Mouse (Mus musculus): ENCODE measurements around the gene Bcat1. TPM values are rescaled to one million over a fixed set of nuclear protein-coding genes. Genes with fewer than 3 reads are reported as not detected.
A peak's percentile ranks its signal among the peaks of the same experiment; 100 is the strongest.

Bcat1 gene
- not detected in 3 replicates for total RNA-seq (2017)

- 0 out of 2 replicates have a peak, but pooled peaks have one; percentile 19 for ATAC-seq (replicated peaks; ENCODE audit: insufficient number of reproducible peaks, low FRiP score, low TSS enrichment, poor library complexity, severe bottlenecking)
Measured at GRCm38 (mm10) chr6:145075548-145076224, at the start of gene Bcat1. Gene Bcat1, minus strand, starts transcription at chr6:145076184.

GRCm38 (mm10) chr6:145125591-145126113, 49.7 kb upstream of the Bcat1 start:
- no peak for ATAC-seq (replicated peaks; ENCODE audit: insufficient number of reproducible peaks, low FRiP score, low TSS enrichment, poor library complexity, severe bottlenecking)

GRCm38 (mm10) chr6:145124621-145125020, 48.6 kb upstream of the Bcat1 start:
- ATAC-seq (replicated peaks; ENCODE audit: insufficient number of reproducible peaks, low FRiP score, low TSS enrichment, poor library complexity, severe bottlenecking): no peak

GRCm38 (mm10) chr6:145123136-145124060, 47.4 kb upstream of the Bcat1 start:
- ATAC-seq (replicated peaks; ENCODE audit: insufficient number of reproducible peaks, low FRiP score, low TSS enrichment, poor library complexity, severe bottlenecking): no peak

GRCm38 (mm10) chr6:145122423-145123059, 46.6 kb upstream of the Bcat1 start:
- ATAC-seq (replicated peaks; ENCODE audit: insufficient number of reproducible peaks, low FRiP score, low TSS enrichment, poor library complexity, severe bottlenecking): no peak

- ATAC-seq (replicated peaks; ENCODE audit: insufficient number of reproducible peaks, low FRiP score, low TSS enrichment, poor library complexity, severe bottlenecking): peak; percentile 88
Measured at GRCm38 (mm10) chr6:145121590-145122420, 45.8 kb upstream of the Bcat1 start.

- peak; percentile 33; the same call in 1 of the 2 replicates for ATAC-seq (replicated peaks; ENCODE audit: insufficient number of reproducible peaks, low FRiP score, low TSS enrichment, poor library complexity, severe bottlenecking)
Measured at GRCm38 (mm10) chr6:145120787-145121589, 45.0 kb upstream of the Bcat1 start.

GRCm38 (mm10) chr6:145120086-145120485, 44.1 kb upstream of the Bcat1 start:
- ATAC-seq (replicated peaks; ENCODE audit: insufficient number of reproducible peaks, low FRiP score, low TSS enrichment, poor library complexity, severe bottlenecking): no peak

GRCm38 (mm10) chr6:145116098-145116672, 40.2 kb upstream of the Bcat1 start:
- ATAC-seq (replicated peaks; ENCODE audit: insufficient number of reproducible peaks, low FRiP score, low TSS enrichment, poor library complexity, severe bottlenecking): no peak

GRCm38 (mm10) chr6:145115476-145116097, 39.6 kb upstream of the Bcat1 start, which contains the start of gene Lrmp:
Gene Lrmp, plus strand, starts transcription at chr6:145115653.
- peak; percentile 88 for ATAC-seq (replicated peaks; ENCODE audit: insufficient number of reproducible peaks, low FRiP score, low TSS enrichment, poor library complexity, severe bottlenecking)

GRCm38 (mm10) chr6:145114561-145114960, 38.6 kb upstream of the Bcat1 start:
- no peak for ATAC-seq (replicated peaks; ENCODE audit: insufficient number of reproducible peaks, low FRiP score, low TSS enrichment, poor library complexity, severe bottlenecking)

- ATAC-seq (replicated peaks; ENCODE audit: insufficient number of reproducible peaks, low FRiP score, low TSS enrichment, poor library complexity, severe bottlenecking): no peak
Measured at GRCm38 (mm10) chr6:145112865-145113264, 36.9 kb upstream of the Bcat1 start.

GRCm38 (mm10) chr6:145110786-145111185, 34.8 kb upstream of the Bcat1 start:
- no peak for ATAC-seq (replicated peaks; ENCODE audit: insufficient number of reproducible peaks, low FRiP score, low TSS enrichment, poor library complexity, severe bottlenecking)

GRCm38 (mm10) chr6:145106163-145106842, 30.3 kb upstream of the Bcat1 start:
- ATAC-seq (replicated peaks; ENCODE audit: insufficient number of reproducible peaks, low FRiP score, low TSS enrichment, poor library complexity, severe bottlenecking): no peak

GRCm38 (mm10) chr6:145105439-145105838, 29.5 kb upstream of the Bcat1 start:
- ATAC-seq (replicated peaks; ENCODE audit: insufficient number of reproducible peaks, low FRiP score, low TSS enrichment, poor library complexity, severe bottlenecking): no peak

- no peak for ATAC-seq (replicated peaks; ENCODE audit: insufficient number of reproducible peaks, low FRiP score, low TSS enrichment, poor library complexity, severe bottlenecking)
Measured at GRCm38 (mm10) chr6:145104241-145104939, 28.4 kb upstream of the Bcat1 start.
